Mouse (Mus musculus): ENCODE measurements at regions not wholly inside any gene's neighbourhood (a gene's known extent, or its start where the extent isn't known, plus 50 kb on each side); places are given as distances from the start of the nearest gene placed in this dataset.

DNA sequence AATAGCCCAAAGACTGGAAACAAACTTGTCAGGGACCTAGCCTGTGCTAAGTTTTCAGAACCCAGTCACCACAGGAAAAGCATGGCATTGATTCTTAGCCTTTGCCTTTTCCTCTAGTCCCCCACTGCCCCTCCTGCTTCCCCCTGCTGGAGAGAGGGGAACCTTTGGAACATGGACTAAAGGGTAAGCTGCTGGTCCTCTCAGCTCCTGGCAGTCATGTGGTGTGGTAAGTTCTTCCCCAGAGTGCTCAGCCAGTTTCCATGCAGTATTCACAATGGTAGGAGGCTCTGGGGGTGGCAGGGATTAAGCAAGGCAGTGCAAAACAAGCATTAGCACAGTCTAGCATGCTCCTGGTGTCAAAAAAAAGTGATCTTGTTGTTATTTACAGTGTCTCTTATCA, 470.3 kb downstream of the Bnc2 start:
- TF ChIP-seq CTCF (IDR thresholded peaks at IDR 0.05; ENCODE audit: extremely low read depth, insufficient read depth, low read length) = no peak
- no peak for TF ChIP-seq POLR2A (IDR thresholded peaks at IDR 0.05; ENCODE audit: extremely low read depth, insufficient read depth, low read length)

All from cortical plate, adult 2 months (tissue).